Mouse (Mus musculus): ENCODE data around the gene Rap1gds1. TPM values are rescaled to one million over a fixed set of nuclear protein-coding genes. Genes with fewer than 3 reads are reported as not detected.

Gene Rap1gds1
- polyA plus RNA-seq, 1 experiment from 2014 or later: 14.6 TPM

DNA sequence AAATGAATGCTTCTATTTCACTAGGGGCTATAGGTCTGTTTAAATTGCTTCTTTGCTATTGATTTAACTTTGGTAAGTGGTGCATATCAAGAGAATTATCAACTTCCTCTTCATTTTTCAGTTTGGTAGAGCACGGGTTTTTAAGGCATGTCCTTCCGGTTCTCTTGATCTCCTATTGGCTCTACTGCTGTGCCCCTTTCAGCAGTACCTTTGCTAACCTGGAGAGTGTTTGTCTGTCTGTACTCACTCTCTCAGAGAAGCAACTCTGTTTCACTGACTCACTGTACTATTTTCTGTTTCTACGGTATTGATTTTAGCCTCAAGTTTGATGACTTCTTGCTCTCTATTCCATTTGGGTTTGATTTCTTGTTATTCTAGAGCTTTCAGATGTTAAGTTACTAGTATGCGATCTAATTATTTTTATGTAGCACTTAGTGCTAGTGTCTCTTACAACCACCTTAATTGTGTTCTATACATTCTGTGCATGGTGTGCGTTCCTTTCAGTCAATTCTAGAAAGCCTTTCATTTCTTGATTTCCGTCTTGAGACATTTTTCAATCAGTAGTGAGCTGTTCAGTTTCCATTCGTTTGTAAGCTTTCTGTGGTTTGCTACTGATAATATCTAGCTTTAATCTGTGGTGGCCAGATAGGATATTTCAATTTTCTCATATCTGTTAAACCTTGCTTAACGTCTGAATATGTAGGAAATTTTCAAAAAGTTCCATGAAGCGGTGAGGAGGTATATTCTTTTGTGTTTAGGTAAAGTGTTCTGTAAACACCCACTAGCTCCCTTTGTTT is 74.7 kb downstream of the Rap1gds1 start:
- Histone ChIP-seq H3K4me2 (no peak overlapping the region), H3K27me3 (no peaks in the 10 kb centered on the region), H3K27ac (replicated peaks) (no peak overlapping the region), H3K36me3 (replicated peaks) (0 out of 2 replicates have a peak, but pooled peaks cover 4% of the 10 kb centered on the region), H3K9me3 (replicated peaks) (no peaks in the 10 kb centered on the region), H3K4me1 (replicated peaks) (no peaks in the 10 kb centered on the region), H3K9ac (no peak overlapping the region), H3K4me3 (replicated peaks) (no peak overlapping the region)
- 59% methylated on average over 9 of the region's 9 CpGs for WGBS (ENCODE audit: insufficient replicate concordance)
- no peak for ATAC-seq (ENCODE audit: insufficient read depth)

DNA sequence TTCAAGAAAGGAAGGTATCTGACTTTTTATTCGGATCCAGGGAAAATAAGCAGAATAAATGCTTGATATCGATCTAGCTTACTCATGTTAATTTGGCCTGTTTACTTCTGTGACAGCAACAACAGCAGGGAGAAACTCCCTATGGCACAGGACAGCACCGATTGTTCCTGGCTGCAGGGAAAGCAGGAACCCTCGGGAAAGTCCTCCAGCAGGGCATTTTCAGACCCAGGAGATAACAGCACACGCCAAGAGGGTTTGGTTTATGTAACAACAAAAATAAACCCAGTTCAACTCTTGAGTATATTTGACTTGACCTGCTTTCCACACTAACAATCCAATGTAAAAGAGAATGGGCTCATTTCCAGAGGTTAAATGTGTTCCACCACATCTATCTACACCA is 81.5 kb downstream of the Rap1gds1 start:
- H3K4me3 ChIP-seq (replicated peaks): no peak overlapping the region
- WGBS (ENCODE audit: insufficient replicate concordance): 67% methylated on average over 5 of the region's 5 CpGs
- no peak for ATAC-seq (ENCODE audit: insufficient read depth)

DNA sequence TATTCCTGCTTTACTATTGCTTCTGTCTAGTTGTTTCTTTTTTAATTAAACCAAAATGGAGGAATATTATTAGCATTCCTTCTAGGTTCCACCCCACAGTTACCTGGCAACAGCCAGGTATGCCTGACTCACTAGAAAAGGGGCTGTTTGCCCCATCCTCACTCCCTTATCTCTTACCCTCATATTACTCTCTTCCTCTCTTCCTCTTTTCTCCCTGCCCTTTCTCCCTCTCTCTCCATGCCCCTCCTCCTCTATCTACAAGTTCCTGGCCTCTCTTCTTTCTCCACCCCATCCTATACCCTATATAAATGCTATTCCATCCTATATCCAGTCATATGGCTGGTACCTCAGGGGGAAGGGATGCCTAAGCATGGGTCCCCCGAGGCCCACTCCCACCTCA is 83.6 kb downstream of the Rap1gds1 start:
- Histone ChIP-seq H3K36me3 (replicated peaks) (no peaks in the 10 kb centered on the region), H3K4me2 (no peak overlapping the region)

More for the DNA sequence above, 81.5 kb downstream of the Rap1gds1 start:
- Histone ChIP-seq H3K4me1 (replicated peaks) (no peaks in the 10 kb centered on the region; the same call in 1 of the 2 replicates), H3K9me3 (replicated peaks) (no peaks in the 10 kb centered on the region), H3K9ac (no peak overlapping the region), H3K4me2 (no peak overlapping the region), H3K27ac (replicated peaks) (no peak overlapping the region), H3K36me3 (replicated peaks) (0 out of 2 replicates have a peak, but pooled peaks cover 4% of the 10 kb centered on the region), H3K27me3 (no peaks in the 10 kb centered on the region)

DNA sequence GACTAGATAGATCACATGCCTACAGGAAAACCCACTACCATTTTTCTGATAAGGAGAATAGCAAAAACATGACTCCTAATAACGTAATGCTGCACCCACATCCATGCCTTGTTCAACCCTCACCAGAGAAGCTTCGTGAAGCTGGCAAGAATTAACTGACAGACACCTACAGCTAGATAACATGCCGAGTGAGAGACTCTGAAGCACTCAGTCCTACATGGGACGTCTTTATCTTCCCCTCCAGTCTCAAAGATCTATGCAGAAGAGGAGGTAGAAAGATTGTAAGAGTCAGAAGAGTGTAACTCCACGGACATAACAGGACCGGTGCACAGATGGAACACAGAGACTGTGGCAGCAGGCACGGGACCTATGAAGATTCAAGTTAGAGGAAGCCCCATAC is 85.9 kb downstream of the Rap1gds1 start:
- Histone ChIP-seq H3K4me3 (replicated peaks) (no peak overlapping the region), H3K9me3 (replicated peaks) (no peaks in the 10 kb centered on the region), H3K4me1 (replicated peaks) (no peaks in the 10 kb centered on the region; the same call in 1 of the 2 replicates), H3K36me3 (replicated peaks) (no peaks in the 10 kb centered on the region), H3K9ac (no peak overlapping the region), H3K27ac (replicated peaks) (no peak overlapping the region), H3K4me2 (no peak overlapping the region), H3K27me3 (no peaks in the 10 kb centered on the region)
- WGBS (ENCODE audit: insufficient replicate concordance): 48% methylated on average over 7 of the region's 7 CpGs
- no peak for ATAC-seq (ENCODE audit: insufficient read depth)

More for the DNA sequence above, 83.6 kb downstream of the Rap1gds1 start:
- WGBS (ENCODE audit: insufficient replicate concordance): 79% methylated on average over 1 of the region's 1 CpGs
- Histone ChIP-seq H3K4me3 (replicated peaks) (no peak overlapping the region), H3K4me1 (replicated peaks) (no peaks in the 10 kb centered on the region; the same call in 1 of the 2 replicates), H3K9ac (no peak overlapping the region), H3K27me3 (no peaks in the 10 kb centered on the region), H3K9me3 (replicated peaks) (no peaks in the 10 kb centered on the region), H3K27ac (replicated peaks) (no peak overlapping the region)
- no peak for ATAC-seq (ENCODE audit: insufficient read depth)

GRCm38 (mm10) chr3:138988004-138988403 is 87.0 kb downstream of the Rap1gds1 start:
- Histone ChIP-seq H3K9me3 (replicated peaks) (no peaks in the 10 kb centered on the region), H3K27me3 (no peaks in the 10 kb centered on the region), H3K4me3 (replicated peaks) (no peak overlapping the region), H3K27ac (replicated peaks) (no peak overlapping the region), H3K4me1 (replicated peaks) (no peaks in the 10 kb centered on the region; the same call in 1 of the 2 replicates), H3K36me3 (replicated peaks) (no peaks in the 10 kb centered on the region), H3K4me2 (no peak overlapping the region), H3K9ac (no peak overlapping the region)
- no peak for ATAC-seq (ENCODE audit: insufficient read depth)
- 69% methylated on average over 5 of the region's 5 CpGs for WGBS (ENCODE audit: insufficient replicate concordance)

GRCm38 (mm10) chr3:138982249-138982648 is 92.8 kb downstream of the Rap1gds1 start:
- no peaks in the 10 kb centered on the region for H3K27me3 ChIP-seq
- H3K9ac ChIP-seq: no peak overlapping the region
- no peak overlapping the region for H3K27ac ChIP-seq (replicated peaks)
- no peaks in the 10 kb centered on the region for H3K9me3 ChIP-seq (replicated peaks)
- ATAC-seq (ENCODE audit: insufficient read depth): no peak
- H3K36me3 ChIP-seq (replicated peaks): no peaks in the 10 kb centered on the region
- H3K4me3 ChIP-seq (replicated peaks): no peak overlapping the region
- H3K4me2 ChIP-seq: no peak overlapping the region
- WGBS (ENCODE audit: insufficient replicate concordance): 75% methylated on average over 6 of the region's 6 CpGs
- H3K4me1 ChIP-seq (replicated peaks): no peaks in the 10 kb centered on the region

GRCm38 (mm10) chr3:138977413-138977812 is 97.6 kb downstream of the Rap1gds1 start:
- Histone ChIP-seq H3K36me3 (replicated peaks) (no peaks in the 10 kb centered on the region), H3K4me3 (replicated peaks) (no peak overlapping the region), H3K9ac (no peak overlapping the region), H3K9me3 (replicated peaks) (no peaks in the 10 kb centered on the region), H3K27me3 (no peaks in the 10 kb centered on the region), H3K27ac (replicated peaks) (no peak overlapping the region), H3K4me1 (replicated peaks) (no peaks in the 10 kb centered on the region), H3K4me2 (no peak overlapping the region)
- WGBS (ENCODE audit: insufficient replicate concordance): 78% methylated on average over 1 of the region's 1 CpGs
- no peak for ATAC-seq (ENCODE audit: insufficient read depth)

DNA sequence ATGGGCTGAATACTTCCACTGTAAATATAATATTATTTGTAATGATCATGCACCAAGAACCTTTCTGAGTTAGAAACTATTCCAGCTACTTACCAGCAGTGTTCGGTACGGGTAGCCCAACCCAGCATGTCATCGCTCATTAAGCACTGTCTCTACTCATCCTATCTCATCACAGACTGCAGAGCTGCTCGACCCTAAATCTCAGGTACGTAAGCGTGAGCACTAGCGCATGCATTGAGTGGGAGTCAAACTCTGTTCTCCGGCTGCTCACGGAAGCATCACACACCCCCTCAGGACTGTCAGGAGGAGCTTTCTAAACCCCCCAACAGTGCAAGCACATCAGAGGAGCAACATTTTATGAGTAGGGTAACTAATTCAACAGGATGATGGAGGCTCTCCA is 107.4 kb downstream of the Rap1gds1 start:
- H3K36me3 ChIP-seq (replicated peaks): peaks cover 2% of the 10 kb centered on the region; the same call in 1 of the 2 replicates
- H3K9ac ChIP-seq: no peak overlapping the region
- H3K4me3 ChIP-seq (replicated peaks): no peak overlapping the region
- H3K27me3 ChIP-seq: no peaks in the 10 kb centered on the region
- no peak overlapping the region for H3K27ac ChIP-seq (replicated peaks)
- 0 out of 2 replicates have a peak, but pooled peaks cover 3% of the 10 kb centered on the region for H3K4me1 ChIP-seq (replicated peaks)
- no peak overlapping the region for H3K4me2 ChIP-seq
- WGBS (ENCODE audit: insufficient replicate concordance): 72% methylated on average over 9 of the region's 9 CpGs
- no peaks in the 10 kb centered on the region for H3K9me3 ChIP-seq (replicated peaks)
- ATAC-seq (ENCODE audit: insufficient read depth): no peak

DNA sequence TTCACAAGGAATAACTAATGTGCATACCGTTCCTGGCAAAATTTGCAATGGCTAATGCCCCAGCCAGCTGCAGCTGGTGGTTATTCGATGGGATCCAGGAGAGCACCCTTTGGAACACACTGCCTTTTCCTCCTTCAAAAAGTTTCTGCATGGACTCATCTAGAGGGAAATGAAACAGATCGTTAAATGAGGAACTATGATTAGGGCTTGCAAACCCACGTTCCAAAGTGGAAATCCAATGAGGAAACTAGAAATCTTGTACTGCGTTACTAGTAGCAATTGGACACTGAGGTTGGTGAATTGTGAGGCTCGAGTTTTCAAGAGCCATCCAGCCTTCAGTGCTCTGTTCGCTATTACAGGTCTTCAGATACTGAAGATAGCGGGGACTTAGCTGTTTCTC is 116.5 kb downstream of the Rap1gds1 start:
- Histone ChIP-seq H3K27me3 (no peaks in the 10 kb centered on the region), H3K4me3 (replicated peaks) (no peak overlapping the region), H3K4me2 (no peak overlapping the region), H3K4me1 (replicated peaks) (0 out of 2 replicates have a peak, but pooled peaks cover 3% of the 10 kb centered on the region), H3K36me3 (replicated peaks) (peaks cover 30% of the 10 kb centered on the region), H3K9me3 (replicated peaks) (no peaks in the 10 kb centered on the region), H3K27ac (replicated peaks) (no peak overlapping the region), H3K9ac (no peak overlapping the region)
- ATAC-seq (ENCODE audit: insufficient read depth): no peak
- WGBS (ENCODE audit: insufficient replicate concordance): 68% methylated on average over 8 of the region's 8 CpGs

DNA sequence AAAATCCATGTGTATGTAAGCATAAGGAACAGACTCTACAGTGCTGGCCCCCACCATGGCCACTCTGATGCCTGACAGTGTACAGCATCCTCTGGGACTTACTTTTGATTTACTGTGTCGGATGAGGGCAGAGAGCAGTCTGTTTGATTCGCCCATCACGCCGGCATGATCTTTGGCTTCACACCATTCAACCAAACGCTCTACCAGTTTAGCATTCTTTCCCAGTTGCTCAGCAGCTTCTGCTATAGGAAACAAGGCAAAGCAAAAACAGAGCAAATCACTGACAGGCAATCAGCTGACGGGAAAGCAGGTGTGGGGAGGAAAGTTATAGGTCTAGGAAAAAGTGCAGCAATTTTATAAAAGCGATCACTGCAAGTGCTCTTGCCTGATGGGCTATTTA is 119.8 kb downstream of the Rap1gds1 start:
- no peaks in the 10 kb centered on the region for H3K27me3 ChIP-seq
- H3K4me2 ChIP-seq: no peak overlapping the region
- H3K9ac ChIP-seq: no peak overlapping the region
- no peaks in the 10 kb centered on the region for H3K9me3 ChIP-seq (replicated peaks)
- no peak for ATAC-seq (ENCODE audit: insufficient read depth)
- H3K36me3 ChIP-seq (replicated peaks): peaks cover 30% of the 10 kb centered on the region
- H3K4me3 ChIP-seq (replicated peaks): no peak overlapping the region
- WGBS (ENCODE audit: insufficient replicate concordance): 73% methylated on average over 7 of the region's 7 CpGs
- no peaks in the 10 kb centered on the region for H3K4me1 ChIP-seq (replicated peaks)
- no peak overlapping the region for H3K27ac ChIP-seq (replicated peaks)

DNA sequence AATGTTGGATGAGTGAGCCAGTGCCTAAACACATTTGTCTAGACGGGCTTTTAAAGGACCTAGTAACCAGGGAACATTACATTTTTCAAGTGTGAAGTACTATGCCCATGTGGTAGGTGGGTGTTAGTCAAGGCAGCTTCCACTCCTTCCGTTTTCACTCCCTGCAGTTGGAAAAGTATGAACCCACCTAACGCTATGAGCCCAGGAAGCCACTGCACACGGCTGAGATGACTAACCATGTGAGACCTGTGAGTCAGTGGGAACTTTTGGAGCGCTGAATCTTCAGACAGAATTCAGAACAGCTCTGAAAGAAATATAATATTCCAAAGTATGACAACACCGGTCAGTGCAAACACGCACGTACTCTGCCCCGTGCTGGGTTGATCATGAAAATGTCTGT is 125.9 kb downstream of the Rap1gds1 start:
- Histone ChIP-seq H3K36me3 (replicated peaks) (peaks cover 21% of the 10 kb centered on the region), H3K4me2 (no peak overlapping the region), H3K27me3 (no peaks in the 10 kb centered on the region), H3K9ac (no peak overlapping the region), H3K4me1 (replicated peaks) (no peaks in the 10 kb centered on the region), H3K4me3 (replicated peaks) (no peak overlapping the region), H3K9me3 (replicated peaks) (no peaks in the 10 kb centered on the region), H3K27ac (replicated peaks) (no peak overlapping the region)
- no peak for ATAC-seq (ENCODE audit: insufficient read depth)
- 81% methylated on average over 9 of the region's 9 CpGs for WGBS (ENCODE audit: insufficient replicate concordance)
